ENCODE assay signal across 8 mouse cellular contexts in genomic region chr5:115507981-115508858, GRCm38 (mm10). TPM values are rescaled to one million over a fixed set of nuclear protein-coding genes. Genes with fewer than 3 reads are reported as not detected.
A peak's percentile ranks its signal among the peaks of the same experiment; 100 is the strongest.
DNase-seq lines count a peak whose midpoint lies in the region; ATAC-seq lines count a peak whose summit lies in the region.

No protein-coding gene starts in this region.

- ATAC-seq in limb, embryonic 11.5 days (ENCODE audit: insufficient number of reproducible peaks, low FRiP score, low TSS enrichment, low read depth): no peak
- no peak for ATAC-seq in midbrain, embryonic 15.5 days (replicated peaks)

- no peaks in the 10 kb centered on the region for H3K27me3 ChIP-seq in limb, embryonic 11.5 days (ENCODE audit: control insufficient read depth, insufficient read depth, low read length)
- H3K27me3 ChIP-seq in midbrain, embryonic 15.5 days (replicated peaks): no peaks in the 10 kb centered on the region

- peak; percentile 73 to 77 for DNase-seq in heart, adult 18-20 months
- no peak for DNase-seq in heart, postnatal 25 days (ENCODE audit: low spot score)
- peak; percentile 80 to 82 for DNase-seq in cerebellum, postnatal 14 days
- peak; percentile 62 to 66 for DNase-seq in heart, postnatal 36 days
- DNase-seq in limb, embryonic 11.5 days (ENCODE audit: low spot score): no peak
- no peak for DNase-seq in c-Kit-positive CD71-positive TER-119-positive erythroid progenitor cells, embryonic 14.5 days (ENCODE audit: low spot score)
- no peak for DNase-seq in spleen, postnatal 10 days (ENCODE audit: low spot score in 2 of 2)

- peak overlapping the region; percentile 85 for H3K4me2 ChIP-seq in limb, embryonic 11.5 days (ENCODE audit: low read depth, severe bottlenecking)
- peak overlapping the region; percentile 87 for H3K4me2 ChIP-seq in midbrain, embryonic 15.5 days

- intact Hi-C loops in heart, postnatal 25 days (cut with DNase I): no loop called here
- intact Hi-C loops in heart, postnatal 36 days (cut with DNase I): no loop called here

- WGBS in limb, embryonic 11.5 days: 62% methylated on average over 18 of the region's 18 CpGs
- 40% methylated on average over 18 of the region's 18 CpGs for WGBS in midbrain, embryonic 15.5 days

- peaks cover 19% of the 10 kb centered on the region for H3K4me1 ChIP-seq in limb, embryonic 11.5 days (ENCODE audit: control insufficient read depth, insufficient read depth, low read length)
- peaks cover 32% of the 10 kb centered on the region for H3K4me1 ChIP-seq in midbrain, embryonic 15.5 days

- H3K9me3 ChIP-seq in limb, embryonic 11.5 days (ENCODE audit: control insufficient read depth, low read length): no peaks in the 10 kb centered on the region
- H3K9me3 ChIP-seq in midbrain, embryonic 15.5 days: no peaks in the 10 kb centered on the region

- H3K36me3 ChIP-seq in limb, embryonic 11.5 days (ENCODE audit: control insufficient read depth, insufficient read depth, low read length): no peaks in the 10 kb centered on the region
- H3K36me3 ChIP-seq in midbrain, embryonic 15.5 days (replicated peaks): no peaks in the 10 kb centered on the region

- peak overlapping the region; percentile 77 for H3K4me3 ChIP-seq in limb, embryonic 11.5 days (ENCODE audit: low read depth, low read length)
- peak overlapping the region; percentile 84 for H3K4me3 ChIP-seq in midbrain, embryonic 15.5 days

- H3K9ac ChIP-seq in limb, embryonic 11.5 days (ENCODE audit: low read length): peak overlapping the region; percentile 76
- H3K9ac ChIP-seq in midbrain, embryonic 15.5 days: peak overlapping the region; percentile 93

- no peak overlapping the region for H3K27ac ChIP-seq in limb, embryonic 11.5 days (replicated peaks; ENCODE audit: low read depth, low read length)
- H3K27ac ChIP-seq in midbrain, embryonic 15.5 days: no peak overlapping the region

RNA-seq across cellular contexts. Expression of gene Pxn, which starts 1.7 kb away (rescaled TPM):
- 10 to 100 TPM; 34.0 to 35.1 TPM for total RNA-seq in heart, adult 18-20 months (2021)
- 10 to 100 TPM; 34.4 to 39.5 TPM for total RNA-seq in heart, postnatal 25 days (2021)
- total RNA-seq in heart, postnatal 36 days (2021): 10 to 100 TPM; 36.2 to 37.9 TPM
- 13.5 and 17.7 TPM in 2 replicates for polyA plus RNA-seq in limb, embryonic 11.5 days (2014; fragmentation: Nextera tagmentation; extraction: Ambion mirVana)
- 20.4 and 20.9 TPM in 2 replicates for polyA plus RNA-seq in midbrain, embryonic 15.5 days (2015; fragmentation: Nextera tagmentation; extraction: Ambion mirVana)

RNA-seq across cellular contexts. Expression of gene Sirt4, which starts 23.7 kb away (rescaled TPM):
- total RNA-seq in heart, adult 18-20 months (2021): 10 to 100 TPM; 13.6 to 19.5 TPM
- 10 to 100 TPM; 16.8 to 18.5 TPM for total RNA-seq in heart, postnatal 25 days (2021)
- total RNA-seq in heart, postnatal 36 days (2021): 10 to 100 TPM; 17.9 to 18.1 TPM
- polyA plus RNA-seq in limb, embryonic 11.5 days (2014; fragmentation: Nextera tagmentation; extraction: Ambion mirVana): 19.2 and 19.7 TPM in 2 replicates
- 31.6 and 32.6 TPM in 2 replicates for polyA plus RNA-seq in midbrain, embryonic 15.5 days (2015; fragmentation: Nextera tagmentation; extraction: Ambion mirVana)

RNA-seq across cellular contexts. Expression of gene Pla2g1b, which starts 42.2 kb away (rescaled TPM):
- not detected for total RNA-seq in heart, adult 18-20 months (2021)
- total RNA-seq in heart, postnatal 25 days (2021): not detected
- total RNA-seq in heart, postnatal 36 days (2021): not detected
- polyA plus RNA-seq in limb, embryonic 11.5 days (2014; fragmentation: Nextera tagmentation; extraction: Ambion mirVana): not detected in 2 replicates
- not detected in 2 replicates for polyA plus RNA-seq in midbrain, embryonic 15.5 days (2015; fragmentation: Nextera tagmentation; extraction: Ambion mirVana)

RNA-seq across cellular contexts. Expression of gene Rplp0, which starts 51.0 kb away (rescaled TPM):
- 100 to 1,000 TPM; 624 to 648 TPM for total RNA-seq in heart, adult 18-20 months (2021)
- 100 to 1,000 TPM; 651 to 667 TPM for total RNA-seq in heart, postnatal 25 days (2021)
- 100 to 1,000 TPM; 650 to 668 TPM for total RNA-seq in heart, postnatal 36 days (2021)
- 1,447 and 1,526 TPM in 2 replicates for polyA plus RNA-seq in limb, embryonic 11.5 days (2014; fragmentation: Nextera tagmentation; extraction: Ambion mirVana)
- polyA plus RNA-seq in midbrain, embryonic 15.5 days (2015; fragmentation: Nextera tagmentation; extraction: Ambion mirVana): 811 and 847 TPM in 2 replicates

RNA-seq across cellular contexts. Expression of gene Gcn1l1, which starts 56.8 kb away (rescaled TPM):
- 10 to 100 TPM; 39.1 to 41.5 TPM for total RNA-seq in heart, adult 18-20 months (2021)
- total RNA-seq in heart, postnatal 25 days (2021): 10 to 100 TPM; 38.4 to 42.8 TPM
- 10 to 100 TPM; 43.1 to 49.5 TPM for total RNA-seq in heart, postnatal 36 days (2021)
- polyA plus RNA-seq in limb, embryonic 11.5 days (2014; fragmentation: Nextera tagmentation; extraction: Ambion mirVana): 39.6 and 44.5 TPM in 2 replicates
- 48.3 and 53.4 TPM in 2 replicates for polyA plus RNA-seq in midbrain, embryonic 15.5 days (2015; fragmentation: Nextera tagmentation; extraction: Ambion mirVana)

Comparison
In these comparisons a context has a peak if more than half of its experiments do, and no peak if none do; other contexts are left out.
1. DNase-seq: peak in heart, adult 18-20 months (2 of 2), cerebellum, postnatal 14 days (2 of 2) and heart, postnatal 36 days (2 of 2); none in heart, postnatal 25 days (single experiment), limb, embryonic 11.5 days (single experiment), c-Kit-positive CD71-positive TER-119-positive erythroid progenitor cells, embryonic 14.5 days (single experiment) and spleen, postnatal 10 days (0 of 2).